Mouse (Mus musculus): ENCODE results near the gene Pak3. TPM values are rescaled to one million over a fixed set of nuclear protein-coding genes. Genes with fewer than 3 reads are reported as not detected.
"Not testable (repeated sequence)": the region's sequence is repeated elsewhere in the genome, so short reads cannot be mapped to it uniquely, and the experiment has no call there.

Pak3 gene
- polyA plus RNA-seq (2016; fragmentation: Nextera tagmentation; extraction: Ambion mirVana): 6.1 and 8.0 TPM in 2 replicates

- Histone ChIP-seq H3K4me3 (peak within 1 kb of the TSS; percentile 49), H3K9me3 (replicated peaks) (no peaks in the 10 kb centered on the region), H3K4me1 (no peaks in the 10 kb centered on the region), H3K27me3 (ENCODE audit: low read depth, poor library complexity, severe bottlenecking) (peaks cover 97% of the 10 kb centered on the region), H3K36me3 (no peaks in the 10 kb centered on the region), H3K27ac (peak within 1 kb of the TSS; percentile 76)
- 17% methylated on average over 23 of the region's 23 CpGs for whole genome bisulfite sequencing
- DNase-seq (ENCODE audit: low spot score): peak; percentile 54
Measured at GRCm38 (mm10) chrX:143518168-143518901, at the start of gene Pak3. Gene Pak3 (plus strand): TSS chrX:143518591.

GRCm38 (mm10) chrX:143482866-143483265, 35.5 kb upstream of the Pak3 start:
- Histone ChIP-seq H3K27ac (no peak overlapping the region), H3K4me1 (no peaks in the 10 kb centered on the region), H3K27me3 (ENCODE audit: low read depth, poor library complexity, severe bottlenecking) (peaks cover 22% of the 10 kb centered on the region; the same call in 1 of the 2 replicates), H3K4me3 (no peak overlapping the region), H3K9me3 (replicated peaks) (peaks cover 2% of the 10 kb centered on the region; the same call in 1 of the 2 replicates), H3K36me3 (no peaks in the 10 kb centered on the region)
- 84% methylated on average over 3 of the region's 3 CpGs for WGBS
- DNase-seq (ENCODE audit: low spot score): peak; percentile 100

- Histone ChIP-seq H3K36me3 (no peaks in the 10 kb centered on the region), H3K4me1 (no peaks in the 10 kb centered on the region), H3K4me3 (no peak overlapping the region), H3K27me3 (ENCODE audit: low read depth, poor library complexity, severe bottlenecking) (peaks cover 84% of the 10 kb centered on the region), H3K9me3 (replicated peaks) (no peaks in the 10 kb centered on the region), H3K27ac (no peak overlapping the region)
- DNase-seq (ENCODE audit: low spot score): no peak
- WGBS: 82% methylated on average over 4 of the region's 4 CpGs
Measured at GRCm38 (mm10) chrX:143501053-143501695, 17.2 kb upstream of the Pak3 start.

- Histone ChIP-seq H3K27me3 (ENCODE audit: low read depth, poor library complexity, severe bottlenecking) (peaks cover 77% of the 10 kb centered on the region), H3K9me3 (replicated peaks) (no peaks in the 10 kb centered on the region), H3K27ac (no peak overlapping the region), H3K36me3 (no peaks in the 10 kb centered on the region), H3K4me1 (no peaks in the 10 kb centered on the region), H3K4me3 (no peak overlapping the region)
- DNase-seq (ENCODE audit: low spot score): no peak
- 68% methylated on average over 5 of the region's 5 CpGs for WGBS
Measured at GRCm38 (mm10) chrX:143501776-143502365, 16.5 kb upstream of the Pak3 start.

- peak overlapping the region; percentile 76; the same call in 1 of the 2 replicates for H3K27ac ChIP-seq
- H3K4me1 ChIP-seq: no peaks in the 10 kb centered on the region
- H3K27me3 ChIP-seq (ENCODE audit: low read depth, poor library complexity, severe bottlenecking): peaks cover 97% of the 10 kb centered on the region
- H3K9me3 ChIP-seq (replicated peaks): no peaks in the 10 kb centered on the region
- WGBS: 14% methylated on average over 7 of the region's 7 CpGs
- no peaks in the 10 kb centered on the region for H3K36me3 ChIP-seq
- H3K4me3 ChIP-seq: peak overlapping the region; percentile 49
- DNase-seq (ENCODE audit: low spot score): peak; percentile 32
Measured at GRCm38 (mm10) chrX:143518917-143519316, 526 bp downstream of the Pak3 start.

- H3K4me3 ChIP-seq; H3K4me1 ChIP-seq; DNase-seq (ENCODE audit: low spot score); H3K27ac ChIP-seq; H3K36me3 ChIP-seq; H3K9me3 ChIP-seq (replicated peaks): not testable (repeated sequence)
- 74% methylated on average over 4 of the region's 5 CpGs for WGBS
- peaks cover 99% of the 10 kb centered on the region for H3K27me3 ChIP-seq (ENCODE audit: low read depth, poor library complexity, severe bottlenecking)
Measured at GRCm38 (mm10) chrX:143519454-143519853, 1.1 kb downstream of the Pak3 start.

GRCm38 (mm10) chrX:143520195-143520594, 1.8 kb downstream of the Pak3 start:
- no peak overlapping the region for H3K27ac ChIP-seq
- no peak for DNase-seq (ENCODE audit: low spot score)
- H3K27me3 ChIP-seq (ENCODE audit: low read depth, poor library complexity, severe bottlenecking): peaks cover 99% of the 10 kb centered on the region
- no peaks in the 10 kb centered on the region for H3K9me3 ChIP-seq (replicated peaks)
- 54% methylated on average over 1 of the region's 1 CpGs for WGBS
- no peaks in the 10 kb centered on the region for H3K36me3 ChIP-seq
- H3K4me3 ChIP-seq: no peak overlapping the region
- no peaks in the 10 kb centered on the region for H3K4me1 ChIP-seq

GRCm38 (mm10) chrX:143532331-143532730, 13.9 kb downstream of the Pak3 start:
- DNase-seq (ENCODE audit: low spot score): no peak
- Histone ChIP-seq H3K36me3 (no peaks in the 10 kb centered on the region), H3K27ac (no peak overlapping the region), H3K27me3 (ENCODE audit: low read depth, poor library complexity, severe bottlenecking) (peaks cover 96% of the 10 kb centered on the region), H3K4me3 (no peak overlapping the region), H3K9me3 (replicated peaks) (no peaks in the 10 kb centered on the region), H3K4me1 (no peaks in the 10 kb centered on the region)
- 89% methylated on average over 3 of the region's 3 CpGs for WGBS

GRCm38 (mm10) chrX:143533574-143533973, 15.2 kb downstream of the Pak3 start:
- Histone ChIP-seq H3K9me3 (replicated peaks) (no peaks in the 10 kb centered on the region), H3K4me3 (no peak overlapping the region), H3K4me1 (no peaks in the 10 kb centered on the region), H3K27me3 (ENCODE audit: low read depth, poor library complexity, severe bottlenecking) (peaks cover 96% of the 10 kb centered on the region), H3K36me3 (no peaks in the 10 kb centered on the region), H3K27ac (no peak overlapping the region)
- no peak for DNase-seq (ENCODE audit: low spot score)
- 85% methylated on average over 3 of the region's 3 CpGs for WGBS

GRCm38 (mm10) chrX:143542756-143543155, 24.4 kb downstream of the Pak3 start:
- WGBS: 76% methylated on average over 2 of the region's 2 CpGs
- Histone ChIP-seq H3K4me1 (no peaks in the 10 kb centered on the region), H3K4me3 (no peak overlapping the region), H3K9me3 (replicated peaks) (no peaks in the 10 kb centered on the region), H3K27ac (no peak overlapping the region), H3K27me3 (ENCODE audit: low read depth, poor library complexity, severe bottlenecking) (peaks cover 56% of the 10 kb centered on the region), H3K36me3 (no peaks in the 10 kb centered on the region)
- no peak for DNase-seq (ENCODE audit: low spot score)

GRCm38 (mm10) chrX:143543186-143543793, 24.9 kb downstream of the Pak3 start:
- Histone ChIP-seq H3K4me1 (no peaks in the 10 kb centered on the region), H3K9me3 (replicated peaks) (no peaks in the 10 kb centered on the region), H3K4me3 (no peak overlapping the region), H3K36me3 (no peaks in the 10 kb centered on the region), H3K27me3 (ENCODE audit: low read depth, poor library complexity, severe bottlenecking) (peaks cover 56% of the 10 kb centered on the region), H3K27ac (no peak overlapping the region)
- no peak for DNase-seq (ENCODE audit: low spot score)
- WGBS: 52% methylated on average over 7 of the region's 7 CpGs

- no peaks in the 10 kb centered on the region for H3K9me3 ChIP-seq (replicated peaks)
- DNase-seq (ENCODE audit: low spot score): no peak
- no peaks in the 10 kb centered on the region for H3K4me1 ChIP-seq
- H3K27ac ChIP-seq: no peak overlapping the region
- H3K4me3 ChIP-seq: no peak overlapping the region
- H3K27me3 ChIP-seq (ENCODE audit: low read depth, poor library complexity, severe bottlenecking): peaks cover 79% of the 10 kb centered on the region
- 77% methylated on average over 2 of the region's 2 CpGs for whole genome bisulfite sequencing
- H3K36me3 ChIP-seq: no peaks in the 10 kb centered on the region
Measured at GRCm38 (mm10) chrX:143573691-143574090, 55.3 kb downstream of the Pak3 start.

GRCm38 (mm10) chrX:143579925-143580324, 61.5 kb downstream of the Pak3 start:
- H3K4me1 ChIP-seq: no peaks in the 10 kb centered on the region
- no peak overlapping the region for H3K27ac ChIP-seq
- H3K9me3 ChIP-seq (replicated peaks): no peaks in the 10 kb centered on the region
- H3K27me3 ChIP-seq (ENCODE audit: low read depth, poor library complexity, severe bottlenecking): peaks cover 83% of the 10 kb centered on the region
- H3K4me3 ChIP-seq: no peak overlapping the region
- H3K36me3 ChIP-seq: no peaks in the 10 kb centered on the region
- DNase-seq (ENCODE audit: low spot score): no peak
- WGBS: 85% methylated on average over 2 of the region's 2 CpGs

All from limb, embryonic 10.5 days (tissue).